Mouse (Mus musculus): Measurements from ENCODE around the gene Crygc. TPM values are rescaled to one million over a fixed set of nuclear protein-coding genes. Genes with fewer than 3 reads are reported as not detected.
"Not testable (repeated sequence)": the region's sequence is repeated elsewhere in the genome, so short reads cannot be mapped to it uniquely, and the experiment has no call there.

The Crygc gene
- polyA plus RNA-seq, 1 experiment: not detected

DNA sequence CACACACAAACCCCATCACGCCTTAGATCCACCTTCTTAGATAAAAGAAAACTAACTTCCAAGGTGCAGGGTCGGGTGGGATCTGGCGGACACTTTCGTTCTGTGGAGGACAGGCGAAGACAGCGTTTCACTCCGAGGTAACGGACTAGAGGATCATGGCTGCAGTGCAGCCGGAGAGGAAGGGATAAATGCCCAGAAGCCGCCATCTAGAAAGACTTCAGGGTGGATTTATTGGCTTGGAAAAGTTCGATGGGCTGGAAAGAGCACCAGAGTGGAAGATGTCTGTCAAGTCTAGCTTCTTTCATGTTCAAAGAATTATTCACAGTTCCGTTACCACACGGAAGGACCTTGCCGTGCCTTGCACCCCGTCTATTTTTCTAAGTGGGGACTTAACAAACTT lies 9.3 kb downstream of the Crygc start:
- TF ChIP-seq POLR2A (IDR thresholded peaks at IDR 0.05; ENCODE audit: borderline replicate concordance, extremely low read depth, low read depth, low read length): no peak
- no peak for TF ChIP-seq CTCF (IDR thresholded peaks at IDR 0.05; ENCODE audit: insufficient read depth, low read length)
- no peak for DNase-seq
- Histone ChIP-seq H3K4me1 (ENCODE audit: control insufficient read depth, insufficient read depth, low read length) (no peaks in the 10 kb centered on the region), H3K4me3 (replicated peaks; ENCODE audit: extremely low read depth, low read depth, low read length) (no peak overlapping the region)
- WGBS: 84% methylated on average over 15 of the region's 15 CpGs

- TF ChIP-seq POLR2A (IDR thresholded peaks at IDR 0.05; ENCODE audit: borderline replicate concordance, extremely low read depth, low read depth, low read length) (no peak), CTCF (IDR thresholded peaks at IDR 0.05; ENCODE audit: insufficient read depth, low read length) (no peak)
- 84% methylated on average over 8 of the region's 8 CpGs for WGBS
These were observed 10.1 kb downstream of the Crygc start, which contains the start of gene Crygd for GRCm38 (mm10) chr1:65063352-65063751. Crygd (minus strand) TSS chr1:65063452.

DNA sequence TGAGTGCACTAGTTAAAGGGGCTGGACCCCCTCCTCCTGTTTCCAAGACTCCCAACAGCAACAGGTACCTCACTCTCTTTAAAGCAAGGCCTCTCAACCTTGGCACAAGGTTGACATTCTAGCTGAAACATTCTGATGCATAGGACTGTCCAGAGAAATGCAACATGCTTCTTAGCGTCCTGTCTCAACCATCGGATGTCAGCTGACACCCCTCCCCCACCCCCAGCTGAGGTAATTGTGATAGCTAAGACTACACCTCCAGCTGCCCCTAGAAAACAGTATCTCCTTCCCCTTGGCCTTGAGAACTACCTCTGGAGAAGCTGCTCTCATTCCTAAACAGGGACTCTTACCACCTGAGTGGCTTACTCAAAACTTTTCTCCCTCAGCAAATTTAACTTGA lies 21.3 kb downstream of the Crygc start:
- no peak for DNase-seq
- 26% methylated on average over 2 of the region's 2 CpGs for WGBS
- H3K4me1 ChIP-seq (ENCODE audit: control insufficient read depth, insufficient read depth, low read length): no peaks in the 10 kb centered on the region
- no peak overlapping the region for H3K4me3 ChIP-seq (replicated peaks; ENCODE audit: extremely low read depth, low read depth, low read length)
- TF ChIP-seq POLR2A (IDR thresholded peaks at IDR 0.05; ENCODE audit: borderline replicate concordance, extremely low read depth, low read depth, low read length) (no peak), CTCF (IDR thresholded peaks at IDR 0.05; ENCODE audit: insufficient read depth, low read length) (no peak)

More at GRCm38 (mm10) chr1:65063352-65063751, 10.1 kb downstream of the Crygc start, which contains the start of gene Crygd:
- H3K4me1 ChIP-seq (ENCODE audit: control insufficient read depth, insufficient read depth, low read length): no peaks in the 10 kb centered on the region
- no peak for DNase-seq
- H3K4me3 ChIP-seq (replicated peaks; ENCODE audit: extremely low read depth, low read depth, low read length): no peak within 1 kb of the TSS

GRCm38 (mm10) chr1:65051696-65052095 lies 21.8 kb downstream of the Crygc start:
- TF ChIP-seq CTCF (IDR thresholded peaks at IDR 0.05; ENCODE audit: insufficient read depth, low read length): no peak
- TF ChIP-seq POLR2A (IDR thresholded peaks at IDR 0.05; ENCODE audit: borderline replicate concordance, extremely low read depth, low read depth, low read length): no peak
- H3K4me1 ChIP-seq (ENCODE audit: control insufficient read depth, insufficient read depth, low read length): no peaks in the 10 kb centered on the region
- DNase-seq: no peak
- no peak overlapping the region for H3K4me3 ChIP-seq (replicated peaks; ENCODE audit: extremely low read depth, low read depth, low read length)
- 65% methylated on average over 7 of the region's 7 CpGs for WGBS

DNA sequence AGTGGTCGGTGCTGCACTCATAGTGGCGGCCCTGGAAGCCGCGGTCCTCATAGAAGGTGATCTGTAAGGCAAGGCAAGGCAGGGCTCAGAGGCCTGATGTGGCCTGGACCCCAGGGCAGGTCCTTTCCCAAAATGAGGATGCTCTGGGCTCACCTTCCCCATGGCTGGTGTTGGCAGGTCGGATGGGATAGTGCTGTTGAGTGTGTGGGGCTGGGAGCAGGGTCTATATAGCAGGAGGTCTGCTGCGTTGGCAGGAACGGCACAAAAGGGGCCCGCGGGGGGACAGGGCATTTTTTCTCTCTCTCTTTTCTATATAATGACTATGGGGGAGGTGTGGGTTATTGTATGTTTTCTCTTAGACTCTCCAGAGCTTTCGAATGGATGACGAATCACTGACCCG lies 22.5 kb downstream of the Crygc start, which contains the start of gene Cryge:
Cryge (minus strand) TSS at position 198 of the 400 bp plus-strand sequence.
- 57% methylated on average over 12 of the region's 12 CpGs for WGBS
- not testable (repeated sequence) for DNase-seq; H3K4me3 ChIP-seq (replicated peaks; ENCODE audit: extremely low read depth, low read depth, low read length); H3K4me1 ChIP-seq (ENCODE audit: control insufficient read depth, insufficient read depth, low read length)

DNA sequence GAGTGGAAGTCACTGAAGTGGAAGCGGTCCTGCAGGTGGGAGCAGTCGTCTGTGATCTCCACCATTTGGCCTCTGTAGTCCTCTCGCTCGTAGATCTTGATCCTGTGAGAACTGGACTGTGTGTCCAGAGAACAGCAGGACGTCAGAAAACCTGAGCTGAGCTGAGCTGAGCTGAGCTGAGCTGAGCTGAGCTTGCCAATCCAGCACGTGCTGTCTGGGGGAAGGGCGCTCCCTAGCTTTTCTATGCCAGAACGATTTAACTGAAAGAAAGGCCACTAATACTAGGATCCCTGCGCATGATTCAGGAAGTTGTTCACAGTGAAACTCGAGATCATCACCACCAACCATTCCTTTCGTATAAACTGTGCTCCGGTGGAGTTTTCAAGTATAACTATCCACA lies 24.7 kb downstream of the Crygc start:
- no peak for TF ChIP-seq CTCF (IDR thresholded peaks at IDR 0.05; ENCODE audit: insufficient read depth, low read length)
- TF ChIP-seq POLR2A (IDR thresholded peaks at IDR 0.05; ENCODE audit: borderline replicate concordance, extremely low read depth, low read depth, low read length): no peak
- 52% methylated on average over 12 of the region's 12 CpGs for WGBS
- DNase-seq: no peak

DNA sequence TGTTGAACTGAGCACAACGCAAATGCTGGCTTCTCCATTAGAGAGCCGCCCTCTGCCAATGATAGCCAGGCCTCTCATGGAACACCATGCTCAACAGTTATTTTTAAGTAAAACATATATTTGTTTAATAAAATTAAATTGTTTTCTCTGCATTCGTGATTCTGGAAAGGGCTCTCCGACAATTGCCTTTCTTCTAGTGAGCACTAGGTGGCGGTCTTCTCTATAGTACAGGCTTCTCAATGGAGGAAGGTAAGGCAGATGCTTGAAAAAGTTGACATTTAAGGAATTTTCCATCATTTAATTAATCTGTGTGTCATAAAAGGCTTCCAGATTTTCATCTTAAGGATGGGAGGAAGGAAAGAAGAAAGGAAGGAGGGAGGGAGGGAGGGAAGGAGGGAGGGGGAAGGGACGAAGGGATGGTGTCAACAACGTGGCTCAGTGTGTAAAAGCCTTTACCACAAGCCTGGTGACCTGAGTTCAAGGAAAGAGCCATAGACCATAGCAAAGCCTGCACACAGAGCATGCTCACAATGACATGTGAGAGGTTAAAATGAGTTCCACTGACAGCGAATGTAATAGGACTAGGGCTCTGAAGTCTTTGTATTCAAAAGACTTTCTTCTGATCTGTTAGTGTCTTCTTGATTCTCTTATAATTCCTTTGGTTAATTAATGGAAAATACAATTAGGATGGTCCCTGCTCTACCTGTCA lies 26.9 kb downstream of the Crygc start:
- TF ChIP-seq CTCF (IDR thresholded peaks at IDR 0.05; ENCODE audit: insufficient read depth, low read length) (no peak), POLR2A (IDR thresholded peaks at IDR 0.05; ENCODE audit: borderline replicate concordance, extremely low read depth, low read depth, low read length) (no peak)
- 32% methylated on average over 8 of the region's 8 CpGs for WGBS

More for the DNA sequence above, 24.7 kb downstream of the Crygc start:
- no peak overlapping the region for H3K4me3 ChIP-seq (replicated peaks; ENCODE audit: extremely low read depth, low read depth, low read length)
- H3K4me1 ChIP-seq (ENCODE audit: control insufficient read depth, insufficient read depth, low read length): no peaks in the 10 kb centered on the region

GRCm38 (mm10) chr1:65043433-65043832 lies 30.1 kb downstream of the Crygc start:
- 80% methylated on average over 2 of the region's 2 CpGs for WGBS
- Histone ChIP-seq H3K4me3 (replicated peaks; ENCODE audit: extremely low read depth, low read depth, low read length) (no peak overlapping the region), H3K4me1 (ENCODE audit: control insufficient read depth, insufficient read depth, low read length) (no peaks in the 10 kb centered on the region)
- TF ChIP-seq CTCF (IDR thresholded peaks at IDR 0.05; ENCODE audit: insufficient read depth, low read length) (no peak), POLR2A (IDR thresholded peaks at IDR 0.05; ENCODE audit: borderline replicate concordance, extremely low read depth, low read depth, low read length) (no peak)
- DNase-seq: no peak

More for the DNA sequence above, 26.9 kb downstream of the Crygc start:
- no peak for DNase-seq
- no peaks in the 10 kb centered on the region for H3K4me1 ChIP-seq (ENCODE audit: control insufficient read depth, insufficient read depth, low read length)
- no peak overlapping the region for H3K4me3 ChIP-seq (replicated peaks; ENCODE audit: extremely low read depth, low read depth, low read length)

DNA sequence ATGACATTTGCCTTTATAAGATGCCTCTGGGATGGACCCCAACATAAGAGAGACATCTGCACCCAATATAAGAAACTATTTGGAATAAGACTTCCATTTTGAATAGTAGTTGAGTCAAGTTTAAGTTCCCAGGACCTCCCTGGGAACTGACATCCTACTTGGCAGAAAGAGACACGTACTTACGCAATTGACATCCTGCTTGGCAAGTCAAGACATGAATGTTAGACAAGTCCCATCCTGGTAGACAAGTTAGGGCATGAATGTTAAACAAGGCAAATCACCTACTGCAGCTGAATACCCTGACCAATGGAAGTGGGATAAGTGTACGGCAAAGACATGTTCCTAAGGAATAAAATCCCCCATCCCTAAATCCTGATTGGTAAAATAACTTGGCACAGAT lies 31.7 kb downstream of the Crygc start:
- Histone ChIP-seq H3K4me1 (ENCODE audit: control insufficient read depth, insufficient read depth, low read length) (no peaks in the 10 kb centered on the region), H3K4me3 (replicated peaks; ENCODE audit: extremely low read depth, low read depth, low read length) (no peak overlapping the region)
- no peak for DNase-seq
- TF ChIP-seq CTCF (IDR thresholded peaks at IDR 0.05; ENCODE audit: insufficient read depth, low read length) (no peak), POLR2A (IDR thresholded peaks at IDR 0.05; ENCODE audit: borderline replicate concordance, extremely low read depth, low read depth, low read length) (no peak)
- WGBS: 80% methylated on average over 3 of the region's 3 CpGs

GRCm38 (mm10) chr1:65040806-65041205 lies 32.7 kb downstream of the Crygc start:
- DNase-seq: no peak
- TF ChIP-seq CTCF (IDR thresholded peaks at IDR 0.05; ENCODE audit: insufficient read depth, low read length) (no peak), POLR2A (IDR thresholded peaks at IDR 0.05; ENCODE audit: borderline replicate concordance, extremely low read depth, low read depth, low read length) (no peak)
- no peak overlapping the region for H3K4me3 ChIP-seq (replicated peaks; ENCODE audit: extremely low read depth, low read depth, low read length)
- 60% methylated on average over 6 of the region's 6 CpGs for WGBS
- no peaks in the 10 kb centered on the region for H3K4me1 ChIP-seq (ENCODE audit: control insufficient read depth, insufficient read depth, low read length)
